Mouse (Mus musculus) midbrain, embryonic 15.5 days (tissue): ENCODE measurements around the gene Clba1. TPM values are rescaled to one million over a fixed set of nuclear protein-coding genes. Genes with fewer than 3 reads are reported as not detected.

ENCODE experiments used
- ATAC-seq: fragments of 200-750 bp; cut with Nextera tagmentation; replicated peaks from 2 replicates; pipeline ENCODE4 v1.8.0; 2017; ENCODE audit warnings: moderate TSS enrichment
- H3K27ac ChIP-seq: fragments of 300-500 bp; sonication (generic); 2 replicates; pipeline ENCODE4 v1.5.1; 2015; ENCODE audit warnings: mild to moderate bottlenecking, inconsistent platforms
- H3K27me3 ChIP-seq: fragments of 300-500 bp; sonication (generic); replicated peaks from 2 replicates; pipeline ENCODE4 v1.6.1; 2015; ENCODE audit warnings: inconsistent platforms
- H3K36me3 ChIP-seq: fragments of 300-500 bp; sonication (generic); replicated peaks from 2 replicates; pipeline ENCODE4 v1.6.1; 2015; ENCODE audit warnings: inconsistent platforms
- H3K4me1 ChIP-seq: fragments of 300-500 bp; sonication (generic); 2 replicates; pipeline ENCODE4 v1.6.1; 2015; ENCODE audit warnings: inconsistent platforms
- H3K4me2 ChIP-seq: fragments of 300-500 bp; sonication (generic); 2 replicates; pipeline ENCODE4 v1.6.1; 2015; ENCODE audit warnings: inconsistent platforms, mild to moderate bottlenecking, moderate library complexity
- H3K4me3 ChIP-seq: fragments of 300-500 bp; sonication (generic); 2 replicates; pipeline ENCODE4 v1.5.1; 2015; ENCODE audit warnings: mild to moderate bottlenecking, inconsistent platforms
- H3K9ac ChIP-seq: fragments of 300-500 bp; sonication (generic); 2 replicates; pipeline ENCODE4 v1.6.1; 2015; ENCODE audit warnings: mild to moderate bottlenecking, inconsistent platforms
- H3K9me3 ChIP-seq: fragments of 300-500 bp; sonication (generic); 2 replicates; pipeline ENCODE4 v1.6.1; 2016; ENCODE audit warnings: inconsistent platforms
- WGBS: fragments of 180-500 bp; shearing (Covaris S2); methylation state at CpG from one replicate; pipeline ENCODE4 v1.1.7; 2015; ENCODE audit warnings: mixed read lengths; 5-methylcytosine and 5-hydroxymethylcytosine counted together
- polyA plus RNA-seq: library from polyadenylated mRNA; unstranded; fragments of >200 nt; fragmentation: Nextera tagmentation; extraction: Ambion mirVana; gene quantifications from 2 replicates; pipeline ENCODE4 v1.2.1, GENCODE M21; 2015

The Clba1 gene
- polyA plus RNA-seq, 1 experiment from 2014 or later = 25.1 TPM

DNA sequence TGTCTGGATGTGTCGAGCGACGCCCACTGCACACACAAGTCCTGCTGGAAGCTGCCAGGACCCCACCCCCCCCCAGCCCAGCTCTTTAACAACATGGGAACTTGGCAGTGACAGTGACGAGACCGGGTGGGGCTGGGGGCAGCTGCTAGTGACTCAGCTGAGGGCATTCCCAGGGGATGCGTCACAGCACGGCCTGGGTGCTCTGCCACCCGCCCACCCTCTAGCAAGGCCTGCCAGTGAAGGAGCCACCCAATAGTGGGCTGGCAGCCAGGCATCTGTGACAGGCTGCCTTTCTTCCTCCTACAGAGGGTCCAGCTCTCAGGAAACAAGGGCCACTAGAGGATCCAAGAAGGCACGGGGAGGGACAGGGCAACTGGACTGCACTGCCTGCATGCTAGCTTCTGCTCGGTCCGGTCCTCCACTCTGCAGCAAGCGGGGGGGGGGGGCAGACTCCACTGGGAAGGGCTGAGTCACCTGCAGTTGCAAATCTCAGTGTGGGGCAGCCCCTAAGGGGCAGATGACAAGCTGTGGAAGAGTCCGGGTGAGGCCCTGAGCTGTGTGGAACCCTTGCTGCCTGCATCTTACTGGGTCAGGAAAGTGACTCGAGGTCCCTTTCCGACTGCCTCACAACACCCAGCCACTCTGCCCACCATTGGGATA, 10.9 kb upstream of the Clba1 start:
- H3K9me3 ChIP-seq = no peaks in the 10 kb centered on the region
- H3K4me3 ChIP-seq = no peak overlapping the region
- H3K9ac ChIP-seq = no peak overlapping the region
- no peaks in the 10 kb centered on the region for H3K36me3 ChIP-seq
- no peak overlapping the region for H3K27ac ChIP-seq
- no peak for ATAC-seq
- H3K4me2 ChIP-seq = no peak overlapping the region
- 69% methylated on average over 15 of the region's 15 CpGs for WGBS
- H3K27me3 ChIP-seq = peaks cover 15% of the 10 kb centered on the region
- peaks cover 11% of the 10 kb centered on the region for H3K4me1 ChIP-seq

DNA sequence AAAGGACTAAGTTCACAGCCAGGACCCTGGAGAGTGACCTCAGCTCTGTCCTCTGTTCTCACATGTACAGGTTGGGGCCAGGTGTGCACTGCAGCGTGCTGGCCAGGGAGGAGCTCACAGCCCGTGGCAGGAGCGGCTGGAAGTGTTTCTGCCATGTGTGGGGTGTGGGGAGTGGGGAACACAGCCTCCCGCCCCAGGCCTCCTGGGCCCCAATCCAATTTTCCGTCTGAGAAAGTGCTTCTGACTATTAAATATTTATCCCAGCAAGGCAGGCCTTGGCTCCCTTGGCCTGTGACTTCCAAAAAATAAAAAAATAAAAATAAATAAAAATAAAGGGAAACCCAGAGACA, 10.4 kb upstream of the Clba1 start:
- Histone ChIP-seq H3K4me3 (no peak overlapping the region), H3K9ac (no peak overlapping the region), H3K36me3 (no peaks in the 10 kb centered on the region), H3K27me3 (peaks cover 15% of the 10 kb centered on the region), H3K9me3 (no peaks in the 10 kb centered on the region), H3K4me1 (peaks cover 11% of the 10 kb centered on the region), H3K27ac (no peak overlapping the region), H3K4me2 (no peak overlapping the region)
- 40% methylated on average over 5 of the region's 5 CpGs for WGBS
- no peak for ATAC-seq

DNA sequence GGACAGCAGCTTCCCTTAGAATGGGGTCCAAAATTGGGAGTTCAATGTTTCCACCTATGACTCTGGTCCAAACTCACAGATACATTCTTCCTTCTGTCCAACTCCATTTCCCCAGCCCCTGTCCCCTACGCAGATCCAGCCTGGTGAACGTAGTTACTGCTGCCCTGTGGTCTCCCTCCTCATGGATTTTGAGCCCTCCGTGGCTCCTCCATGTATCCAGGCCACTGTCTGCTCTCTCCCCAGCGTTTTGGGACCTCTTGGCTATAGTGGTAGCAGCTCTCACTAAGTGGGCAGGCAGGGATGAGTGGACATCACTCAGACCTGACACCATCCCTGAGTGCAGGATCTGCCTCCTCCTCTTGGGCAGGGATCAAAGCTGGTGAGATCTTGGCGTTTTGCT, 10.0 kb upstream of the Clba1 start:
- Histone ChIP-seq H3K27me3 (peaks cover 15% of the 10 kb centered on the region), H3K9me3 (no peaks in the 10 kb centered on the region)
- WGBS = 77% methylated on average over 5 of the region's 5 CpGs

DNA sequence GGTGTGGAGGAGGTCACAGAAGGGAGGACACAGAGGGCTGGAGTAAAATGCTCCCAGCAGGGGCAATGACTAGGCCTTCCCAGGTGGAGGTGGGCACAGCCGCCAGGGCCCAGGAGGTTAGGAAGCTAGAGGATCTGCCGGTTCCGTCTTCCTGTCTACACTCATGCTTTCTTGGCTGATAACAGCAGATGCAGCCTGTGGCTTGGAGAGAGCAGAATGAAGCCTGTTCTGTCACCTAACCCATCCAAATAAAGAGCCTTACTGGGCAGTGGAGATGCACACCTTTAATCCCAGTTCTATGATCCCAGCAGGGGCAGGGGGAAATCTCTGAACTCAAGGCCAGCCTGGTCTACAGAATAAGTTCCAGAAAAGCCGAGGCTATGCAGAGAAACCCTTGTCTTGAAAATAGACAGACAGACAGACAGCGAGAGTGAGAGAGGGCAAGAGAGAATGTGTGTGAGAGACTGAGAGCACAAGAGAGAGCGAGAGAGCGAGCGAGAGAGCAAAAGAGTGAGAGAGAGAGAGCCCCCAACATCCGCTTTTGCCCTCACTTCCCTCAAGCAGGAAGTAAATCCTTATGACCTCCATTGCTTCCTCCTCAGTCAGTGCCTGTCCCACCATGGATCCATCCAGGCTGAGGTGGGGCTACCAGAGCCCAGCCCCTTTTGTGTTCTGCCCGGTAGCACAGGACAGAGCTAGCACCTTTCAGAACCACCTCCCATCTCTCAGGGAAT, 9.3 kb upstream of the Clba1 start:
- Histone ChIP-seq H3K9me3 (no peaks in the 10 kb centered on the region), H3K27me3 (peaks cover 15% of the 10 kb centered on the region), H3K4me2 (no peak overlapping the region), H3K4me3 (no peak overlapping the region), H3K36me3 (no peaks in the 10 kb centered on the region), H3K4me1 (peaks cover 11% of the 10 kb centered on the region), H3K27ac (no peak overlapping the region), H3K9ac (no peak overlapping the region)
- 87% methylated on average over 10 of the region's 10 CpGs for WGBS
- no peak for ATAC-seq

More for the DNA sequence above, 10.0 kb upstream of the Clba1 start:
- no peak overlapping the region for H3K4me2 ChIP-seq
- H3K9ac ChIP-seq = no peak overlapping the region
- H3K4me3 ChIP-seq = no peak overlapping the region
- H3K36me3 ChIP-seq = no peaks in the 10 kb centered on the region
- no peak for ATAC-seq
- peaks cover 11% of the 10 kb centered on the region for H3K4me1 ChIP-seq
- no peak overlapping the region for H3K27ac ChIP-seq

DNA sequence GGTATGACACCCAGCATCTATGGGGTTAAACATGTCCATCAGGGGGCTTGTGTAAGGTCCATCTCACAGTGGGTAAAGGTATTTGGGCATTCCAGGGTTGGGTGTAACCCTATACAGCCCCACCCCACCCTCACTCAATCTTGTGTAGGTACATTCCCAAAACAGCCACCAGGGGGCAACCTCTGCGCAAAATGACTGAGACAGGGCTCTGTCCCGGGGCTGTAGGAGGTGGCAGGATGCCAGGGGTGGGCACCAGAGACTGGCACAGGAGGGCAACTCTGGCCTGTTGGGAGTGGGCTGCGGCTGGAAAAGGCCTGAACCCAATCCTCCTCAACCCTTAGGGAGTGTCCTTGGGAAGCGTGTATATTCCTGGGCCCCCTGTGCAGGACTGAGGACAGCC, 8.3 kb upstream of the Clba1 start:
- H3K4me2 ChIP-seq = no peak overlapping the region
- peaks cover 15% of the 10 kb centered on the region for H3K27me3 ChIP-seq
- H3K36me3 ChIP-seq = no peaks in the 10 kb centered on the region
- 6% methylated on average over 4 of the region's 4 CpGs for WGBS
- H3K9me3 ChIP-seq = no peaks in the 10 kb centered on the region
- H3K4me3 ChIP-seq = no peak overlapping the region
- no peak overlapping the region for H3K27ac ChIP-seq
- H3K9ac ChIP-seq = no peak overlapping the region
- ATAC-seq = peak; percentile 1; the same call in 1 of the 2 replicates
- peaks cover 11% of the 10 kb centered on the region for H3K4me1 ChIP-seq

DNA sequence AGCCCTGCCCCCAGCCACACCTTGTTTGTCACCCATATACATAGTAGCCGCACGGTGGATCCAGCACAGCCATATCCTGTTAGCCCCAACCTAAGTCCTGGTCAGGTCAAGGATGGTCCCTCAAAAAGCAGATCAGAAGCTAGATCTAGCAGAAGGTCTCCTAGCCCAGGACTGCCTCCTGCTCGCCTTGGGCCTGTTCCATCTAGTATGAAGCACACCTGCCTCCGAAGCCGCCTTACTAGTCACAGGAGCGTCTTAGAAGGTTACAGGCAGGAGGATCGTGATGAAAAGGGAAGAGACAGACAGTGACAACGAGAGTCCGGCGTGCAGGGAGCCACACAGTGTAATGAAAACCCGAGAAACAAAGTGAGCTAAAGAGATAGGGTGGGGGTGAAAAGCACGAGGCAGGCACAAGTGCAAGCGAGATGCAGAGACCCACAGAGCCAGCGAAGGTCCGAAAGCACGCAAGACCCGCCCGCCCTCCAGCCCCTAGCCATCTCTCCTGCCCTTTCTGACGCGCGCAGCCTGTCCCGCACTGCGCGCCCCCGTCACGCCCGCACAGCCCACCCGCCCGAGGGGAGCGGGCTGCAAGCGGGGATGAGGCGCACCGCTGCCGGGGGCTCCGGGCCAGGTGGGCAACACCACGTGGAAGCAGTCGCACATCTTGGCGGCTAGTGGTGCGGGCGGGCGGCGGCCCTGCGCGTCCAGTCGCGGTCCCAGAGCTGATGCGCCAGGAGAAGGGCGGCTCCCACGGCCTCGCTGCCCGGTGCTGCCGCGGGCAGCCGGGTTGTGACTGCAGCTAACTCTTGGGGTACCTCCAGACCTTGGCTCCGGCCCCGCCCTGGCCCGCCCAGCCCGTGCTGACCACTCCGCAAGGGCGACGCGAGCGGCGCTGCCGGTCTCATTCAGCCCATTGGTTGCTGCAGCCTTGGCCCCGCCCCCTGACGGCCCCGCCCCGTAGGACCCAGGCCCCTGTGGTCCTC, 6.6 kb upstream of the Clba1 start, which contains the start of gene Ahnak2:
TSS of gene Ahnak2 (minus strand) at position 794 of the 983 bp plus-strand sequence.
- 4% methylated on average over 67 of the region's 69 CpGs for WGBS

DNA sequence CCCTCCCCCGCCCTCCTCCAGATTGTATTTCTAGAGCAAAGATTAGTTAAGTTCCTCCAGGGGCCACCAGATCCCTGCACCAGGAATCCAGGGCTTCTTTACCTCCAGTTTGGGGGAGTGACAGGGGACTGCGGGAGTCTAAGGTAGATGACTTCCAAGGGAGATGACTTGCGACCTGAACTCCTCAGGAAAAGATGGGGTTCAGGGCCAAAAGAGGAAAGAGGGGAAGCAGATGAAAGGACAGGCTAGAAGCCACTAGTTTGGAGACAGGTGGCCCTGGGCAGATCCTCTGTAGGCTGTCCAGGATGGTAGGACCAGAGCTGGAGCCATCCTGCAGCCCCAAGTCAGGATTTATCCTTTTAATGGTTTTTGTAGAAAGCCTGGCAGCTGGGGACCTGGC, 5.8 kb upstream of the Clba1 start:
- Histone ChIP-seq H3K9me3 (no peaks in the 10 kb centered on the region), H3K27me3 (peaks cover 15% of the 10 kb centered on the region), H3K4me1 (peaks cover 12% of the 10 kb centered on the region), H3K27ac (no peak overlapping the region), H3K4me2 (peak overlapping the region; percentile 100), H3K36me3 (no peaks in the 10 kb centered on the region), H3K9ac (no peak overlapping the region), H3K4me3 (no peak overlapping the region)
- no peak for ATAC-seq
- WGBS = 26% methylated on average over 3 of the region's 3 CpGs

More for the DNA sequence above, 6.6 kb upstream of the Clba1 start, which contains the start of gene Ahnak2:
- peak within 1 kb of the TSS; percentile 80 for H3K9ac ChIP-seq
- peak; percentile 57 for ATAC-seq
- peak within 1 kb of the TSS; percentile 100 for H3K4me2 ChIP-seq
- H3K9me3 ChIP-seq = no peaks in the 10 kb centered on the region
- H3K36me3 ChIP-seq = no peaks in the 10 kb centered on the region
- peaks cover 11% of the 10 kb centered on the region for H3K4me1 ChIP-seq
- peaks cover 15% of the 10 kb centered on the region for H3K27me3 ChIP-seq
- peak within 1 kb of the TSS; percentile 79 for H3K4me3 ChIP-seq
- H3K27ac ChIP-seq = no peak within 1 kb of the TSS

DNA sequence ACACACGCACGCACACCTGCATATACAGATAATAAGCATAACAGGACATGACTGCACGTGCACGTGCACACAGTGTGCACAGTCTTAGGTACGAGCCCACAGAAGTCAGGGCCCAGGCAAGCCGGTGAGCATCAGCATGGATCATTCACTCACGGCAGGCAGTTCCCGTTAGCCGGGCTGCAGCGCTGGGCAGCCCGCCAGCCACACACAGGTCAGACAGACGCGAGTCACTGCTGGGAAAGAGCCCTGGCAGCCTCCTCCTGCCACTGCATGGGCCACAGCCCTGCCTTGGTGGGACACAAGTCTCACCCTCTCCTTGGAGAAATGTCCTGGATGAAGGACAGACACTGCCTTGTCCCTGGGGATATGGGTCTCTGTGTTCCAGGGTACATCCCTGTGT, 4.7 kb upstream of the Clba1 start:
- ATAC-seq = no peak
- Histone ChIP-seq H3K36me3 (no peaks in the 10 kb centered on the region), H3K9me3 (no peaks in the 10 kb centered on the region), H3K4me3 (no peak overlapping the region), H3K4me2 (no peak overlapping the region), H3K4me1 (peaks cover 18% of the 10 kb centered on the region), H3K9ac (no peak overlapping the region), H3K27ac (no peak overlapping the region), H3K27me3 (peaks cover 15% of the 10 kb centered on the region)
- WGBS = 46% methylated on average over 13 of the region's 13 CpGs

DNA sequence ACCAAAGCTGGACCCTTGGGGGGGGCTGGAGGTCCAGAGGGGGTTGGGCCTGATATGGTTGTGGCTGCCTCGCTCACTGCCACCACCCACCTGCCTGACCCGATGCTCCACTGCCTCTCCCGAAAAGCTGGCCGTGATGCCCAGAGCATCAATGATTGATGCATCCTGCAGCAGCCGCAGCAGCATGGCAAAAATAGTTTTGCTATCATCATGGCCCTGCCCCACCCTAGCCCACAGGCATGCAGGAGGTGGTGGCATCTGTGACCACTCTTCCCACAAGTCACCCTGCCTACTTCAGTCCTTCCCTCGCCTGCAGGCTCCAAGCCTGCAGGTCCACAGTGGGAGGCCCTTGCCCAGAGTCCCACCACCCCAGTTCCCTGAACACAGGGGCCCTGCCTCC, 2.7 kb upstream of the Clba1 start:
- H3K9me3 ChIP-seq = no peaks in the 10 kb centered on the region
- H3K4me1 ChIP-seq = peaks cover 29% of the 10 kb centered on the region
- H3K9ac ChIP-seq = no peak overlapping the region
- no peak overlapping the region for H3K27ac ChIP-seq
- no peak overlapping the region for H3K4me2 ChIP-seq
- no peak for ATAC-seq
- H3K27me3 ChIP-seq = peaks cover 9% of the 10 kb centered on the region
- no peaks in the 10 kb centered on the region for H3K36me3 ChIP-seq
- no peak overlapping the region for H3K4me3 ChIP-seq
- 78% methylated on average over 6 of the region's 6 CpGs for WGBS

DNA sequence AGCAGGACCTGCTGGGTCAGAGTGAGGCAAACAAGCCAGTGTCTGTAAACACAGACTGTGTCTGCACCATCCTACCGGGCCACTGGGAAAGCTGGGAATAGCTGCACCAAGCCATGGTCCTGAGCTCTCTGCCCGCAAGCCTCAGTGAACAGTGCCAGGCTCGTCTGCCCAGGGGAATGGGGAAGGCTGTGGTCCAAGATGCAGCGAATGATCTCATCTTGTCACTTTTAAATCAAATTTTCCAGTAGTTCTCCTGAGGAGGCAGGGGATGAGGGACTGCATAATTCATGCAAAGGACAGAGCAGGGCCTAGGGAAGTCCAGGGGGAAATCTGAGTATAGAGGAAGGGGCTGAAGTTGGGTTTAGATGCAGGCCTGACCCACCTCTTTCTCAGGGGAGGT, 941 bp upstream of the Clba1 start:
- H3K9me3 ChIP-seq = no peaks in the 10 kb centered on the region
- WGBS = 73% methylated on average over 4 of the region's 4 CpGs
- H3K4me3 ChIP-seq = no peak overlapping the region
- H3K36me3 ChIP-seq = no peaks in the 10 kb centered on the region
- peak overlapping the region; percentile 77 for H3K27ac ChIP-seq
- H3K27me3 ChIP-seq = no peaks in the 10 kb centered on the region
- ATAC-seq = no peak
- peak overlapping the region; percentile 50; the same call in 1 of the 2 replicates for H3K9ac ChIP-seq
- no peak overlapping the region for H3K4me2 ChIP-seq
- H3K4me1 ChIP-seq = peaks cover 18% of the 10 kb centered on the region

DNA sequence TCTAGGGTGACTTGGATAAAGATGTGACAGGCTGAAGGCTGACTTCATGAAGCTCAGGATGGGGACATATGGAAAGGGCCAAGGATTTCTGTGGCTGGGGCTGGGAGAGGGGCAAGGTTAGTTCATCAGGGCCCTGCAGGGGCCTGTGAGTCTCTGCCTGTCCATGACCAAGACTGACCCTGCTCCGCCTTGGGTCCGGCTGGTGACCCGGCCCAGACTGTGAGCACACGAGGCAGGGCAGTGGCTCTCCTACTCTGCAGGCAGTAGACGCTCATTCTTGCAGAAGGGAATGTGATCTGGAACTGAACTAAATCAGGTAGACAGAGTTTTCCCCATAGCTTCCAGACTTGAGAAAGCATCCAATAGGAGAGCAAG, 538 bp upstream of the Clba1 start:
- peak overlapping the region; percentile 77 for H3K27ac ChIP-seq
- H3K9ac ChIP-seq = peak overlapping the region; percentile 50
- no peaks in the 10 kb centered on the region for H3K36me3 ChIP-seq
- peak overlapping the region; percentile 65 for H3K4me3 ChIP-seq
- H3K9me3 ChIP-seq = no peaks in the 10 kb centered on the region
- WGBS = 66% methylated on average over 5 of the region's 5 CpGs
- no peaks in the 10 kb centered on the region for H3K27me3 ChIP-seq
- peak overlapping the region; percentile 93 for H3K4me2 ChIP-seq
- peaks cover 18% of the 10 kb centered on the region for H3K4me1 ChIP-seq
- ATAC-seq = peak; percentile 57

DNA sequence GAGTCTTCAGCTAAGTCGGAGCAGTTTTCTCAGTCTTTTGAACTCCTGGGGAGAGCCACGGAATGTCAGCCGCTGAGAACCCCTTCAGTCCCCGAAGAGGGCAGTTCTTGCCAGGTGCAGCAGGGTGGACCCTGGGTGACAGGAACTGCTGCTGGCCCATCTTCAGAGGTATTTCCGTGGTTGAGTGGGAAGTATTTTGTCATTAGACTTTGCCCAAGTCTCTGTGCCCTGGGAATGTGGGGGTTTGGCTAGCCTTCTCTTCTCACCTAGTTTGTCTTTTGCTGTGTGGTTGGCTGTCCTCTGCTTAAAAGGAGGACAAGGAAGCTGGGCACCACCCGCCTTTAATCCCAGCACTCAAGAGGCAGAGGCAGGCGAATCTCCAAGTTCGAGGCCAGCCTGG, 904 bp downstream of the Clba1 start:
- no peaks in the 10 kb centered on the region for H3K9me3 ChIP-seq
- WGBS = 21% methylated on average over 8 of the region's 8 CpGs
- H3K4me1 ChIP-seq = peaks cover 18% of the 10 kb centered on the region
- peak overlapping the region; percentile 93 for H3K4me2 ChIP-seq
- peak overlapping the region; percentile 65 for H3K9ac ChIP-seq
- peak overlapping the region; percentile 65 for H3K4me3 ChIP-seq
- ATAC-seq = no peak
- H3K27ac ChIP-seq = no peak overlapping the region; the same call in 1 of the 2 replicates
- H3K36me3 ChIP-seq = no peaks in the 10 kb centered on the region
- H3K27me3 ChIP-seq = no peaks in the 10 kb centered on the region
